Mouse (Mus musculus): ENCODE results near the gene Pramel7. TPM values are rescaled to one million over a fixed set of nuclear protein-coding genes. Genes with fewer than 3 reads are reported as not detected.
A peak's percentile ranks its signal among the peaks of the same experiment; 100 is the strongest.
"Not testable (repeated sequence)": the region's sequence is repeated elsewhere in the genome, so short reads cannot be mapped to it uniquely, and the experiment has no call there.

Gene Pramel7
- total RNA-seq (2014; fragmentation: Nextera tagmentation) (not detected in 2 replicates), total RNA-seq (2017) (not detected in 2 replicates)

DNA sequence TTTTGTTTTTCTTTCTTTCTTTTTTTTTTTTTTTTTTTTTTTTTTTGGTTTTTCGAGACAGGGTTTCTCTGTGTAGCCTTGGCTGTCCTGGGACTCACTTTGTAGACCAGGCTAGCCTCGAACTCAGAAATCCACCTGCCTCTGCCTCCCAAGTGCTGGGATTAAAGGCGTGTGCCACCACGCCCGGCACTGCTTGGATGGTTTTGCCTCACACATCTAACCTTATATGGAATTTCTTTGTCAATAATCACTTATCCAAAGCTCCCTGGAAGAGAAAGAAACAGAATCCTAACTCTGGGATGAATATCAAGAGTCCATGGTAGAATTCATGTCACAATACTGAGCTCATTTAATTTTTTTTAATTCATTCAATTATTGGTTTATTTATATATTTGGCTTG, at the start of gene Pramel7:
Gene Pramel7, minus strand, starts transcription at position 101 of the 400 bp plus-strand sequence.
- ATAC-seq (replicated peaks; ENCODE audit: poor library complexity, severe bottlenecking): not testable (repeated sequence)

DNA sequence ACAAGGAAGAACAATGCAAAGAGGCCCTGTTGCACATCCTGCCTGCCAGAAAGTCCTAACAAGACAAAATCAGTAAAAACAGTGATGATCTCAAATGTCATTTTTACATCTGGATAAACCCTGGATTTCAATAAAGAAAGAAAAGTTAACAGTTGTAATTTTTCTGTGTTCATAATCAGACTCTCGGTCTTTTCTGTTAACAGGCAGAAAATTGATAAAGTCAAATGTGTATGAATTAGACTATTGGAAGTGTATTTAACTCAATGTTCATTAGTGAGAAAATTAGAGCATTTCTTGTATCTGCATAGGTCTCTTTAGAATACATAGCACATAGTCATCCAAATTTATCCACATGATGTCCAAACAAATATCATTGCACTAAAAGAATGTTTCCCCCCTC, 48.5 kb upstream of the Pramel7 start, which contains the start of gene Olfr1128:
Gene Olfr1128, minus strand, starts transcription at position 101 of the 400 bp plus-strand sequence.
- ATAC-seq (replicated peaks; ENCODE audit: poor library complexity, severe bottlenecking): no peak

DNA sequence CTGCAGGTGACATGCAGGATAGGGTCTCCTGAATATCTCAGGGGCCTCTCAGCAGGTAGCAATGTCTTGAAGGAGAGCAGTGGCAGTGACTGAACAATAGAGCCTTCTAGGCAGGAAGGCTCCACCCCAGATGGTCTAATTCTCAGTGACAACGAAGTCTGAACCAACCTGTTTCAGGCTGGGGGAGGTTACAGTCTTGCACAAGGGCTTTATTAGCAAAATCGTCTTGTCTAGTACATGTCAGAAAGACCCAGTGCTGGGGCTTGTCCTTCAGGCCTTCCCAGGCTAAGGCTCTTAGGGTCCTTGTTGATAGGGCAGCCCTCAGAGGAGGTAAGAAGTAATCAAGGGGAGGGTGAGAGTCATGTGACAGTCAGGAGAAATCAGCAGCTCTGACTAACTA, 37.9 kb upstream of the Pramel7 start:
- no peak for ATAC-seq (replicated peaks; ENCODE audit: poor library complexity, severe bottlenecking)

DNA sequence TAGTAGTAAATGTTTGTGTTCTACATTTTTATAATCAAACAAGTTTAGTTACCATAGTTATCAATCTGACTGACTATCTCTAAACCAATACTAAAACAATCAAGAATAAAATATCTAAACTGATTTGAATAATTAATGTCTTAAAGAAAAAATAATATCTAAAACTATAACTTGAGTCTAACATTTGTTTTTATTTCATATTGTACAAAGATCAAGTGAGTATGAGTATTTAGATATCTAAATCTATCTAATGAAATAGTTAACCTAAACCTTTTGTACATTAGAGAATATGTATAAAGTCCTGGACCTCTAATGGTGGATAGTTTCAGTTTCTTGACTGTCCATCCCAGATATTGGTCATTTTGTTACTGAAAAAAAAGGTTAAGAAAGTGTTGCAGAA, 34.6 kb upstream of the Pramel7 start, which contains the start of gene Olfr153:
Gene Olfr153, plus strand, starts transcription at position 301 of the 400 bp plus-strand sequence.
- no peak for ATAC-seq (replicated peaks; ENCODE audit: poor library complexity, severe bottlenecking)

DNA sequence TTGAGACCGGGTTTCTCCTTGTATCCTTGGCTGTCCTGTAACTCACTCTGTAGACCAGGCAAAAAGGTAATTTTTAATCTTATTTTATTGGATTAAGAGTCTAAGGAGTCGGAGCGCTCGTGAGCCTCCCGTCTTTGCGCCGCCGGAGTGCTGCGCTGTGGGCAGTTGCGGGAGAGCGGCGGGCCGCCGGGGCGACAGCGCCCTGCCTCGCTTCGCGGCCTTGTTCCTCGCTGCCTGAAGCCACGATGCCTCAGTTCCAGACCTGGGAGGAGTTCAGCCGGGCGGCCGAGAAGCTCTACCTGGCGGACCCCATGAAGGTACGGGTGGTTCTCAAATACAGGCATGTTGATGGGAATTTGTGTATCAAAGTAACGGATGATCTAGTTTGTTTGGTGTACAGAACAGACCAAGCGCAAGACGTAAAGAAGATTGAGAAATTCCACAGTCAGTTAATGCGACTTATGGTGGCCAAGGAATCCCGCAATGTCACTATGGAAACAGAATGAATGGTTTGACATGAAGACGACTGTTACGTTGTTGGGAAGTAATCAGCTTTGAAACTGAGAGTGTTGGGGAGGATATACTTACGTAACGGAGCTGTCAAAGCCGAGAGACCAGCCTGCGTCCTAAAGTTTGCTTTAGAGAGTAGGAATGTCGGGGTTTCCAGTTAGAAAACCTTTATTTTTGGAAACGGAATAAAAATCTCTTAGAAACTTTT, 29.2 kb upstream of the Pramel7 start:
- peak; percentile 59 for ATAC-seq (replicated peaks; ENCODE audit: poor library complexity, severe bottlenecking)

DNA sequence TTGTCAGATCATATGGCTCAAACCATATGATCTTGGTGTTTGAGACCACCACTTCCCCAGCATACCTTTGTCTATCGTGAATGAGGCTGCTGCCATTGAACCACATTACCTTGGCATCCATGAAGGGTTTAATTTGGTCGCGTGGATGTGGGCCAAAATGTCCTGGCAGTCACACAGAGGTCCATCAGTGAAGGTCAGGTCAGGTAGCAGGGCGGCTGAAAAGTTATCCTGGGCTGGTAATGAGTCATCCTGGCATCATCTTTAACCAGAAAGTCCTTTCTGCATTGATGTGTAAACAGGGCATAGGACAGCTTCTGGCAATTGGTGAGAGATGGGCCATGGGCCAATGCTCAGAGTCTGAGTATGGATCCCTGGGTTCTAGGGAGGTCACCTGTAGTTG, 23.8 kb upstream of the Pramel7 start:
- no peak for ATAC-seq (replicated peaks; ENCODE audit: poor library complexity, severe bottlenecking)

DNA sequence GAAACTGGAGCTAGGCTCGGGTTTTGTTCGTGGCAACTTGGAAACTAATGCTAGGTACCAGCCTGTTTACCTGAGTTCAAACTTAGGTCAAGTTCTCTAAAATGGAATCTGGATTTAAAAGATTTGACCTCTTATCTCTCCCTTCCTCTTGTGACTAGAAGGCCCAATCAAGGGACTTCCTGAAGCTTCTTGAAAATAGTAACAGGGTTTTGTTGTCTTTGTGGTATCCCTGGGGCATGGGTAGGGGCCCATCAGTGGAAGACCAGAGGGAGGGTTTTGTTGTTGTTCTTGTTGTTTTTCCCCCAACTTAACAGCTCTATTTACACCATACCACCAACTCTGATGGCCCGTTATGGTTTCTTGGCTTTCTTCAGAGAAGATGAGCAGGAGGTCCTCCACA, 19.7 kb upstream of the Pramel7 start:
- ATAC-seq (replicated peaks; ENCODE audit: poor library complexity, severe bottlenecking): no peak

DNA sequence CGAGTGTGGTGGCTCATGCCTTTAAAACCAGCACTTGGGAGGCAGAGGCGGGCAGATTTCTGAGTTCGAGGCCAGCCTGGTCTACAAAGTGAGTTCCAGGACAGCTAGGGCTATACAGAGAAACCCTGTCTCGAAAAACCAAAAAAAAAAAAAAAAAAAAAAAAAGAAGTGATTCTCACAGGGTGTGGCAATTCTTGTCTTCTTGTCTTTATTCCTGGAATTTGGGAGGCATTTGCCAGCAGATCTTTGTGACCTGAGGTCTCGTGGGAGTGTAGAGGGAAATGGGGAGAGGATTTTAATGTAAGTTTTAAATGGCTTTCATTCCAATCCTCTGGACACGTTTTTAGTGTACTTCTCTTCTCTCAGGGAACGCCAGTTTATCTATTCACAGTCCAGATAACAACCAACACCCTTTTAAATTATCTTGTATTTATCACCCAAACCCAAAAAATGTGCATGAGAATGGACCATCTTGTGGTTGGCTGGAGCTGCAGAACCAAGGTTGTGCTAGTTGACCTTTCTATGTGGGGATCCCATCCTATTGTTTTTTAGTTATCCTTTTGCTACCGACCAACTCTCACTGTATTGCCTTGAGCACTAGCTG, 18.7 kb upstream of the Pramel7 start:
- ATAC-seq (replicated peaks; ENCODE audit: poor library complexity, severe bottlenecking): no peak

DNA sequence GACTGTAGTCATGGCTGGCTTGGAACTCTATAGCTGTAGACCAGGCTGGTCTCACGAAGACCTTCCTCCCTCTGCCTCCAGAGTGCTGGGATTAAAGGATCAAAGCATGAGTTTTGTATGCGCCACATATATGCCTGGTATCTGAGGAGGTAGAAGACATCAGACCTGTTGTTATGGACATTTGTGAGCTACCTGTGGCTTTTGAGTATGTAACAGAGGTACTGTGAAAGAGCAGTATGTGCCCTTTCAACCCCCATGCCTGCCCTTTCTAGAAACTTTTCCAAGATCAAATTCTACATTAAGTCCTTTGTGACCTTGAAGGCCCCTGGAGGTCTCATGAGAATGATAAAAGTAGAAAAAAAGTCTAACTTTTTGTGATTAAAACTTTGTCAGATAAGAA, 18.2 kb upstream of the Pramel7 start:
- no peak for ATAC-seq (replicated peaks; ENCODE audit: poor library complexity, severe bottlenecking)

DNA sequence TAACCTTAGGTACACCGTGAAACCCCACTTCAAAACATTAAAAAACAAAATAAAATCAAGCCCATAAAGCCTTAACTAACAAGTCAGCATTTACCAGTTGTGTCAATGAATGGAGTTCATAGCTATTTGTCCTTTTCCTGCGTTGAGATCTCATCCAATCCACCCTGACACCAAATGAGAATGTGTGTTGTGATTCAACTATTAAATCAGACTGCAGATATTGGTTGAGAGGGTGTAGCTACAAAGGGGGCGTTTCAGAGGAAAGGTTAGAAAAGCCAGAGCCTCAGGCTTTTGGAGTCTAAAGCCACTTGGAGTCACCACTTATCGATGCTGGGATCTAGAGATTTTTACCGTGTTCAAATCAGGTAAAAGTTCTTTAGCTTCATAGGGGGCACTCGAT, 9.4 kb upstream of the Pramel7 start, which contains the start of gene Pramel6:
Gene Pramel6, plus strand, starts transcription at position 301 of the 400 bp plus-strand sequence.
- ATAC-seq (replicated peaks; ENCODE audit: poor library complexity, severe bottlenecking): no peak

DNA sequence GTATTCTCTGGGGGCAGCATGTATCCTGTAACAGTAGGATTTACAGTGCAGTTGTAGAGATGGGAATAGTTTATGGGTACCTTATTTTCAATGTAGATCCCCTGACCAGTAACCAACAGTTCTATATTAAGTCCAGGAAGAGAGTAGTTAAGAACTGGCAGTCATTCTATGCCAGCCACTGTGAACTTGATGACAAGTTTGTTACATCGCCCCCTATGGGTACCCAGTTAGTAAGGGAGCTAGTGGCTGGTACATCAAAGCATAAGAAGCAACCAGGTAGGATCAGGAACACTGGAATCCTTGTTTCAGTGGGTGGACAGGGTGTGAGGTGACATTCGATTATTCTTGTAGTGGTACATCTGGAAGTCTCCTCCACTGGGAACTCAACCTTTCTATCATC, 14.6 kb downstream of the Pramel7 start:
- ATAC-seq (replicated peaks; ENCODE audit: poor library complexity, severe bottlenecking): no peak

DNA sequence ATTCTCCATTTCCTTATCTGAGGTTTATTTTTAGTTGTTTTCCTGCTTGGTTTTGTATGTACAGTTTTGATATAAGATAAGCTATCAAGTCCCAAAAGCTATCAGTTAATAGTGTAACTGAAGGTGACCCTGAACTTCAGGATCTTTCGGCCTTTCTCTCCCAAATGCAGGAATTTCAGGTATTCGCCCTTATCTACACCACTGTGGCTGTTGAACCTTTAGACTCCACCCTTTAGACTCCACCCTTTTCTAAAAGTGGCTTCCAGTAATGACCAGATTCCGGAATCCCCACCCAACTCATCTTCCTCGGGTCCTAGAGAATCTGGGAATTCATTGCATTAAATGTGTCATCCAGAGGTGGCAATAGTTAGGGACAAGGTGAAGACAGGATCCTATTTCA, 15.7 kb downstream of the Pramel7 start:
- no peak for ATAC-seq (replicated peaks; ENCODE audit: poor library complexity, severe bottlenecking)

DNA sequence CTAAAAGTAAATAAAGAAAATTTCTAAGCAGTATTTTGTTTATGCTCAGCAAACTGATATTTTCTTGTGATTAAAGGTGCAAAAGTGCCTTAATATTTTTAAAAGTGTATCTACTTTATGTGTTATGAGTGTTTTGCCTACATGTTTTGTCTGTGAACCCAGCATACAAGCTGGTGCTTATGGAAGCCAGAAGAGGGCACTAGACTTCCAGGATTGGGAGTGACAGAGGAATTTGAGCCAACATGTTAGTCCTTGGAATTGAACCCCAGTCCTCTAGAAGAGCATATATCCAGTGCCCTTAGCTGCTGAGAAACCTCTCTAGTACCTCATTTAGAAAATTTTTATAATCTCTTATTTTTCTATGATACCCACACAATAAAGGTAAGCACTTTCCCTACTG, 16.7 kb downstream of the Pramel7 start:
- no peak for ATAC-seq (replicated peaks; ENCODE audit: poor library complexity, severe bottlenecking)

DNA sequence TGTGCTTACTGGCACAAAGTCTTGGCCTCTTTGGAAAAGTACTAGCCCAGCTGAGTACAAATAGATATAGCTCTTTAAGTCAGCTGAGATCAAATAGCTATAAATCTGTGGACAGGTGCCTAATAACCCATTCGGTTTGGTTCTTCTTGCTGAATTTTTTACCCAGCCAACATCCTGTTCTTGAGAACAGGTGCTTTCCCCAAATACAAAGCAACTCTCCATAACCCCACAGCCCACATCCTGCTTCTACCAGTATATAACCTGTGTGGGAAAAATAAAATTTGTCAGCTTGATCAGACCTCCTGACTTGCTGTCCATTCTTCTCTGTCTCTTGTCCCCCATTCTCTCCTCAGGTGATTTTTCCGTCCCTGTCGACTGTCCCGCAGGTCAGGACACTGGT, 35.1 kb downstream of the Pramel7 start:
- ATAC-seq (replicated peaks; ENCODE audit: poor library complexity, severe bottlenecking): no peak

DNA sequence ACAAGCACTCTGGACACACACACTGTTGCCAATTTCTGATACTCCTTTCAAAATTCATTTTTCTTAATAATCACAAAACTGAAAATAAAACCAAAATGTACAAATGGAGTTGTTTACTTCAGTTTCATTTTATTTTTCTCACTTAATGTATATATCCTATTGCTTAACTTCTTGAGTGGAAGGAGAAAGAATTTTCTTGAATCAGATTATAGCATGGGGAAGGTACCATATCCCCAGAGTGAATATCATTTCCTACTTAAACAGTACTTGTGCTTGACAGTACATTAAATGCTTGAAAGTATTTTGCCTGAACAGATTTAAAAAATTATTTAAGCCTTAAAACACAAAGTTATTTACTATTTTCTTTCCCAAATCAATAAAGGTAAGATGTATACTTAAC, 43.2 kb downstream of the Pramel7 start, which contains the start of gene Olfr1126:
Gene Olfr1126, plus strand, starts transcription at position 301 of the 400 bp plus-strand sequence.
- no peak for ATAC-seq (replicated peaks; ENCODE audit: poor library complexity, severe bottlenecking)

Other genes starting within 250 kb of the Pramel7 start
- gene Olfr1115, start 249.1 kb downstream of the Pramel7 start, total RNA-seq (2014; fragmentation: Nextera tagmentation): not detected in 2 replicates
- gene Olfr1115, start 249.1 kb downstream of the Pramel7 start, total RNA-seq (2017): not detected in 2 replicates
- gene Olfr1116, start 229.6 kb downstream of the Pramel7 start, total RNA-seq (2014; fragmentation: Nextera tagmentation): not detected in 2 replicates
- gene Olfr1116, start 229.6 kb downstream of the Pramel7 start, total RNA-seq (2017): not detected in 2 replicates
- gene Olfr1118, start 189.5 kb downstream of the Pramel7 start, total RNA-seq (2014; fragmentation: Nextera tagmentation): not detected in 2 replicates
- not detected in 2 replicates for gene Olfr1118, start 189.5 kb downstream of the Pramel7 start, total RNA-seq (2017)
- gene Olfr1120, start 142.3 kb downstream of the Pramel7 start, total RNA-seq (2014; fragmentation: Nextera tagmentation): not detected in 2 replicates
- not detected in 2 replicates for gene Olfr1120, start 142.3 kb downstream of the Pramel7 start, total RNA-seq (2017)
- not detected in 2 replicates for gene Olfr1121, start 127.2 kb downstream of the Pramel7 start, total RNA-seq (2014; fragmentation: Nextera tagmentation)
- not detected in 2 replicates for gene Olfr1121, start 127.2 kb downstream of the Pramel7 start, total RNA-seq (2017)
- gene Olfr1122, start 111.2 kb downstream of the Pramel7 start, total RNA-seq (2014; fragmentation: Nextera tagmentation): not detected in 2 replicates
- not detected in 2 replicates for gene Olfr1122, start 111.2 kb downstream of the Pramel7 start, total RNA-seq (2017)
- gene Olfr1123, start 80.5 kb downstream of the Pramel7 start, total RNA-seq (2014; fragmentation: Nextera tagmentation): not detected in 2 replicates
- not detected in 2 replicates for gene Olfr1123, start 80.5 kb downstream of the Pramel7 start, total RNA-seq (2017)
- not detected in 2 replicates for gene Olfr1124, start 66.8 kb downstream of the Pramel7 start, total RNA-seq (2014; fragmentation: Nextera tagmentation)
- gene Olfr1124, start 66.8 kb downstream of the Pramel7 start, total RNA-seq (2017): not detected in 2 replicates
- not detected in 2 replicates for gene Olfr1126, start 43.1 kb downstream of the Pramel7 start, total RNA-seq (2014; fragmentation: Nextera tagmentation)
- not detected in 2 replicates for gene Olfr1126, start 43.1 kb downstream of the Pramel7 start, total RNA-seq (2017)
- gene Pramel6, start 9.5 kb upstream of the Pramel7 start, total RNA-seq (2014; fragmentation: Nextera tagmentation): not detected in 2 replicates
- gene Pramel6, start 9.5 kb upstream of the Pramel7 start, total RNA-seq (2017): not detected in 2 replicates
- gene Olfr153, start 34.7 kb upstream of the Pramel7 start, total RNA-seq (2014; fragmentation: Nextera tagmentation): not detected in 2 replicates
- gene Olfr153, start 34.7 kb upstream of the Pramel7 start, total RNA-seq (2017): not detected in 2 replicates
- gene Olfr1128, start 48.4 kb upstream of the Pramel7 start, total RNA-seq (2014; fragmentation: Nextera tagmentation): not detected in 2 replicates
- not detected in 2 replicates for gene Olfr1128, start 48.4 kb upstream of the Pramel7 start, total RNA-seq (2017)
- gene Olfr1129, start 76.8 kb upstream of the Pramel7 start, total RNA-seq (2014; fragmentation: Nextera tagmentation): not detected in 2 replicates
- gene Olfr1129, start 76.8 kb upstream of the Pramel7 start, total RNA-seq (2017): not detected in 2 replicates
- not detected in 2 replicates for gene Olfr1130, start 109.1 kb upstream of the Pramel7 start, total RNA-seq (2014; fragmentation: Nextera tagmentation)
- not detected in 2 replicates for gene Olfr1130, start 109.1 kb upstream of the Pramel7 start, total RNA-seq (2017)
- gene Olfr1131, start 130.0 kb upstream of the Pramel7 start, total RNA-seq (2014; fragmentation: Nextera tagmentation): not detected in 2 replicates
- not detected in 2 replicates for gene Olfr1131, start 130.0 kb upstream of the Pramel7 start, total RNA-seq (2017)
- gene Olfr1132, start 140.4 kb upstream of the Pramel7 start, total RNA-seq (2014; fragmentation: Nextera tagmentation): not detected in 2 replicates
- gene Olfr1132, start 140.4 kb upstream of the Pramel7 start, total RNA-seq (2017): not detected in 2 replicates
- gene Olfr1133, start 150.3 kb upstream of the Pramel7 start, total RNA-seq (2014; fragmentation: Nextera tagmentation): not detected in 2 replicates
- gene Olfr1133, start 150.3 kb upstream of the Pramel7 start, total RNA-seq (2017): not detected in 2 replicates
- not detected in 2 replicates for gene Olfr1134, start 161.4 kb upstream of the Pramel7 start, total RNA-seq (2014; fragmentation: Nextera tagmentation)
- gene Olfr1134, start 161.4 kb upstream of the Pramel7 start, total RNA-seq (2017): not detected in 2 replicates
- gene Olfr1135, start 176.6 kb upstream of the Pramel7 start, total RNA-seq (2014; fragmentation: Nextera tagmentation): not detected in 2 replicates
- not detected in 2 replicates for gene Olfr1135, start 176.6 kb upstream of the Pramel7 start, total RNA-seq (2017)
- gene Olfr1136, start 196.9 kb upstream of the Pramel7 start, total RNA-seq (2014; fragmentation: Nextera tagmentation): not detected in 2 replicates
- not detected in 2 replicates for gene Olfr1136, start 196.9 kb upstream of the Pramel7 start, total RNA-seq (2017)
- gene Olfr1137, start 216.1 kb upstream of the Pramel7 start, total RNA-seq (2014; fragmentation: Nextera tagmentation): not detected in 2 replicates
- gene Olfr1137, start 216.1 kb upstream of the Pramel7 start, total RNA-seq (2017): not detected in 2 replicates
- gene Olfr1138, start 242.9 kb upstream of the Pramel7 start, total RNA-seq (2014; fragmentation: Nextera tagmentation): not detected in 2 replicates
- not detected in 2 replicates for gene Olfr1138, start 242.9 kb upstream of the Pramel7 start, total RNA-seq (2017)
- gene Olfr1140, start 246.7 kb upstream of the Pramel7 start, total RNA-seq (2014; fragmentation: Nextera tagmentation): not detected in 2 replicates
- not detected in 2 replicates for gene Olfr1140, start 246.7 kb upstream of the Pramel7 start, total RNA-seq (2017)

Data from granulocyte monocyte progenitor cell, adult 5-6 weeks (primary cell).